Mouse (Mus musculus) bone marrow macrophage, adult 2 months (primary cell): ENCODE data around the gene Nfkbie.

ENCODE experiments used
- CTCF ChIP-seq: IDR thresholded peaks from 2 replicates; pipeline ENCODE4 v1.5.1; 2012; ENCODE audit warnings: low read depth, mild to moderate bottlenecking, low read length, moderate library complexity
- POLR2A ChIP-seq: IDR thresholded peaks from 2 replicates; pipeline ENCODE4 v1.6.1; 2012; ENCODE audit warnings: mild to moderate bottlenecking, low read depth, low read length, borderline replicate concordance

- no peak for TF ChIP-seq POLR2A
- no peak for TF ChIP-seq CTCF
Observed at GRCm38 (mm10) chr17:45538394-45538793, 17.1 kb upstream of the Nfkbie start.
